Mouse (Mus musculus): Measurements from ENCODE around the gene Cnr2. TPM values are rescaled to one million over a fixed set of nuclear protein-coding genes. Genes with fewer than 3 reads are reported as not detected.
A peak's percentile ranks its signal among the peaks of the same experiment; 100 is the strongest.
"Not testable (repeated sequence)": the region's sequence is repeated elsewhere in the genome, so short reads cannot be mapped to it uniquely, and the experiment has no call there.

The Cnr2 gene
- polyA plus RNA-seq, 1 experiment from 2014 or later, result 0.32 TPM

GRCm38 (mm10) chr4:135929828-135930227, 34.6 kb downstream of the Cnr2 start:
- no peak for ATAC-seq (ENCODE audit: low FRiP score, low read depth)
- 93% methylated on average over 9 of the region's 9 CpGs for WGBS

GRCm38 (mm10) chr4:135930239-135930638, 35.0 kb downstream of the Cnr2 start:
- 95% methylated on average over 8 of the region's 8 CpGs for WGBS
- ATAC-seq (ENCODE audit: low FRiP score, low read depth), result no peak
- H3K9me3 ChIP-seq, result no peaks in the 10 kb centered on the region
- peaks cover 32% of the 10 kb centered on the region for H3K36me3 ChIP-seq
- H3K4me1 ChIP-seq, result no peaks in the 10 kb centered on the region
- H3K27ac ChIP-seq, result no peak overlapping the region
- no peak overlapping the region for H3K9ac ChIP-seq
- no peak overlapping the region for H3K4me3 ChIP-seq
- no peaks in the 10 kb centered on the region for H3K27me3 ChIP-seq (replicated peaks)
- no peak overlapping the region for H3K4me2 ChIP-seq (replicated peaks)

More at GRCm38 (mm10) chr4:135929828-135930227, 34.6 kb downstream of the Cnr2 start:
- Histone ChIP-seq H3K4me3 (no peak overlapping the region), H3K9me3 (no peaks in the 10 kb centered on the region), H3K36me3 (peaks cover 32% of the 10 kb centered on the region), H3K4me2 (replicated peaks) (no peak overlapping the region), H3K27me3 (replicated peaks) (no peaks in the 10 kb centered on the region), H3K27ac (no peak overlapping the region), H3K9ac (no peak overlapping the region), H3K4me1 (no peaks in the 10 kb centered on the region)

- 71% methylated on average over 5 of the region's 5 CpGs for WGBS
- H3K27ac ChIP-seq, result no peak overlapping the region
- H3K9ac ChIP-seq, result no peak overlapping the region
- H3K9me3 ChIP-seq, result no peaks in the 10 kb centered on the region
- no peak for ATAC-seq (ENCODE audit: low FRiP score, low read depth)
- no peak overlapping the region for H3K4me3 ChIP-seq
- no peaks in the 10 kb centered on the region for H3K27me3 ChIP-seq (replicated peaks)
- H3K36me3 ChIP-seq, result peaks cover 24% of the 10 kb centered on the region
- no peaks in the 10 kb centered on the region for H3K4me1 ChIP-seq
- no peak overlapping the region for H3K4me2 ChIP-seq (replicated peaks)
These were observed 36.6 kb downstream of the Cnr2 start for GRCm38 (mm10) chr4:135931832-135932231.

GRCm38 (mm10) chr4:135934708-135935500, 39.7 kb downstream of the Cnr2 start:
- Histone ChIP-seq H3K4me3 (no peak overlapping the region), H3K27ac (no peak overlapping the region), H3K4me1 (no peaks in the 10 kb centered on the region), H3K4me2 (replicated peaks) (no peak overlapping the region), H3K36me3 (peaks cover 34% of the 10 kb centered on the region), H3K9me3 (no peaks in the 10 kb centered on the region), H3K27me3 (replicated peaks) (no peaks in the 10 kb centered on the region), H3K9ac (no peak overlapping the region)
- no peak for ATAC-seq (ENCODE audit: low FRiP score, low read depth)
- WGBS, result 54% methylated on average over 12 of the region's 12 CpGs

GRCm38 (mm10) chr4:135935502-135935901, 40.3 kb downstream of the Cnr2 start:
- Histone ChIP-seq H3K27me3 (replicated peaks) (no peaks in the 10 kb centered on the region), H3K36me3 (peaks cover 33% of the 10 kb centered on the region), H3K4me3 (no peak overlapping the region), H3K4me1 (no peaks in the 10 kb centered on the region), H3K4me2 (replicated peaks) (no peak overlapping the region), H3K9ac (no peak overlapping the region), H3K27ac (no peak overlapping the region), H3K9me3 (no peaks in the 10 kb centered on the region)
- WGBS, result 73% methylated on average over 5 of the region's 5 CpGs
- ATAC-seq (ENCODE audit: low FRiP score, low read depth), result no peak

GRCm38 (mm10) chr4:135938858-135939257, 43.7 kb downstream of the Cnr2 start:
- no peak overlapping the region for H3K9ac ChIP-seq
- no peak overlapping the region for H3K4me3 ChIP-seq
- H3K27me3 ChIP-seq (replicated peaks), result no peaks in the 10 kb centered on the region
- H3K36me3 ChIP-seq, result peaks cover 21% of the 10 kb centered on the region
- H3K4me1 ChIP-seq, result no peaks in the 10 kb centered on the region
- H3K4me2 ChIP-seq (replicated peaks), result no peak overlapping the region
- ATAC-seq (ENCODE audit: low FRiP score, low read depth), result no peak
- H3K27ac ChIP-seq, result no peak overlapping the region
- no peaks in the 10 kb centered on the region for H3K9me3 ChIP-seq
- 79% methylated on average over 7 of the region's 7 CpGs for WGBS

GRCm38 (mm10) chr4:135941026-135941425, 45.8 kb downstream of the Cnr2 start:
- H3K36me3 ChIP-seq, result peaks cover 17% of the 10 kb centered on the region
- H3K9ac ChIP-seq; ATAC-seq (ENCODE audit: low FRiP score, low read depth); H3K27ac ChIP-seq; H3K4me3 ChIP-seq; H3K4me1 ChIP-seq; H3K9me3 ChIP-seq; H3K4me2 ChIP-seq (replicated peaks); H3K27me3 ChIP-seq (replicated peaks): not testable (repeated sequence)
- 83% methylated on average over 8 of the region's 8 CpGs for WGBS

GRCm38 (mm10) chr4:135942193-135942592, 47.0 kb downstream of the Cnr2 start:
- H3K27ac ChIP-seq, result no peak overlapping the region
- H3K9me3 ChIP-seq, result no peaks in the 10 kb centered on the region
- 93% methylated on average over 6 of the region's 6 CpGs for WGBS
- no peak for ATAC-seq (ENCODE audit: low FRiP score, low read depth)
- H3K27me3 ChIP-seq (replicated peaks), result no peaks in the 10 kb centered on the region
- peaks cover 9% of the 10 kb centered on the region for H3K4me1 ChIP-seq
- H3K4me3 ChIP-seq, result no peak overlapping the region
- peaks cover 15% of the 10 kb centered on the region for H3K36me3 ChIP-seq
- no peak overlapping the region for H3K4me2 ChIP-seq (replicated peaks)
- no peak overlapping the region for H3K9ac ChIP-seq

- H3K4me3 ChIP-seq, result no peak overlapping the region
- no peaks in the 10 kb centered on the region for H3K9me3 ChIP-seq
- H3K4me1 ChIP-seq, result peaks cover 10% of the 10 kb centered on the region
- H3K9ac ChIP-seq, result no peak overlapping the region
- WGBS, result 66% methylated on average over 4 of the region's 4 CpGs
- no peak overlapping the region for H3K4me2 ChIP-seq (replicated peaks)
- H3K36me3 ChIP-seq, result peaks cover 15% of the 10 kb centered on the region
- H3K27ac ChIP-seq, result no peak overlapping the region
- ATAC-seq (ENCODE audit: low FRiP score, low read depth), result no peak
- H3K27me3 ChIP-seq (replicated peaks), result no peaks in the 10 kb centered on the region
These were observed 48.2 kb downstream of the Cnr2 start for GRCm38 (mm10) chr4:135943389-135943788.

- peak; percentile 42 for ATAC-seq (ENCODE audit: low FRiP score, low read depth)
- Histone ChIP-seq H3K9ac (peak overlapping the region; percentile 40; the same call in 1 of the 2 replicates), H3K4me2 (replicated peaks) (peak overlapping the region; percentile 87), H3K4me3 (peak overlapping the region; percentile 61; the same call in 1 of the 2 replicates), H3K27ac (no peak overlapping the region), H3K36me3 (0 out of 2 replicates have a peak, but pooled peaks cover 4% of the 10 kb centered on the region), H3K4me1 (peaks cover 17% of the 10 kb centered on the region), H3K9me3 (no peaks in the 10 kb centered on the region), H3K27me3 (replicated peaks) (no peaks in the 10 kb centered on the region)
- 69% methylated on average over 10 of the region's 10 CpGs for whole genome bisulfite sequencing
These were observed 50.5 kb downstream of the Cnr2 start for GRCm38 (mm10) chr4:135945706-135946105.

- Histone ChIP-seq H3K4me3 (peak within 1 kb of the TSS; percentile 61), H3K27ac (no peak within 1 kb of the TSS), H3K4me1 (peaks cover 17% of the 10 kb centered on the region), H3K27me3 (replicated peaks) (no peaks in the 10 kb centered on the region), H3K9me3 (no peaks in the 10 kb centered on the region), H3K36me3 (no peaks in the 10 kb centered on the region), H3K9ac (peak within 1 kb of the TSS; percentile 68), H3K4me2 (replicated peaks) (peak within 1 kb of the TSS; percentile 87)
- peak; percentile 91 for ATAC-seq (ENCODE audit: low FRiP score, low read depth)
- under 1% methylated on average over 23 of the region's 23 CpGs for WGBS
These were observed 51.1 kb downstream of the Cnr2 start, which contains the start of gene Hmgcl for GRCm38 (mm10) chr4:135946278-135946658. Hmgcl (plus strand) TSS chr4:135946448.

GRCm38 (mm10) chr4:135946659-135947301, 51.6 kb downstream of the Cnr2 start:
- H3K4me2 ChIP-seq (replicated peaks), result peak overlapping the region; percentile 87
- peaks cover 17% of the 10 kb centered on the region for H3K4me1 ChIP-seq
- peak overlapping the region; percentile 68 for H3K9ac ChIP-seq
- H3K27me3 ChIP-seq (replicated peaks), result no peaks in the 10 kb centered on the region
- no peaks in the 10 kb centered on the region for H3K9me3 ChIP-seq
- WGBS, result 1% methylated on average over 28 of the region's 28 CpGs
- H3K36me3 ChIP-seq, result peaks cover 4% of the 10 kb centered on the region
- H3K27ac ChIP-seq, result no peak overlapping the region
- peak; percentile 18 for ATAC-seq (ENCODE audit: low FRiP score, low read depth)
- peak overlapping the region; percentile 61 for H3K4me3 ChIP-seq

Data from neural tube, embryonic 12.5 days (tissue).